Mouse (Mus musculus): ENCODE data around the gene Rap1gap. TPM values are rescaled to one million over a fixed set of nuclear protein-coding genes. Genes with fewer than 3 reads are reported as not detected.

The Rap1gap gene
- polyA plus RNA-seq, 1 experiment from 2014 or later: 119 TPM

- Histone ChIP-seq H3K9me3 (ENCODE audit: control insufficient read depth, low read length) (no peaks in the 10 kb centered on the region), H3K27me3 (replicated peaks; ENCODE audit: control insufficient read depth, insufficient read depth, low read length) (no peaks in the 10 kb centered on the region), H3K36me3 (ENCODE audit: control insufficient read depth, insufficient read depth, low read length) (no peaks in the 10 kb centered on the region), H3K4me1 (ENCODE audit: control insufficient read depth, insufficient read depth, low read depth, low read length) (peaks cover 25% of the 10 kb centered on the region), H3K9ac (ENCODE audit: low read depth, low read length) (no peak overlapping the region), H3K27ac (ENCODE audit: low read depth, low read length) (no peak overlapping the region), H3K4me3 (ENCODE audit: low read length) (no peak overlapping the region), H3K4me2 (ENCODE audit: low read length) (no peak overlapping the region)
- WGBS: 31% methylated on average over 2 of the region's 2 CpGs
- no peak for ATAC-seq
Measured at GRCm38 (mm10) chr4:137704561-137704960, 40.0 kb downstream of the Rap1gap start.

- 66% methylated on average over 5 of the region's 5 CpGs for WGBS
- H3K4me1 ChIP-seq (ENCODE audit: control insufficient read depth, insufficient read depth, low read depth, low read length): peaks cover 27% of the 10 kb centered on the region
- H3K36me3 ChIP-seq (ENCODE audit: control insufficient read depth, insufficient read depth, low read length): no peaks in the 10 kb centered on the region
- no peak overlapping the region for H3K27ac ChIP-seq (ENCODE audit: low read depth, low read length)
- ATAC-seq: no peak
- no peaks in the 10 kb centered on the region for H3K27me3 ChIP-seq (replicated peaks; ENCODE audit: control insufficient read depth, insufficient read depth, low read length)
- H3K9me3 ChIP-seq (ENCODE audit: control insufficient read depth, low read length): no peaks in the 10 kb centered on the region
- no peak overlapping the region for H3K9ac ChIP-seq (ENCODE audit: low read depth, low read length)
- H3K4me3 ChIP-seq (ENCODE audit: low read length): no peak overlapping the region
- H3K4me2 ChIP-seq (ENCODE audit: low read length): no peak overlapping the region
Measured at GRCm38 (mm10) chr4:137705379-137705778, 40.9 kb downstream of the Rap1gap start.

- H3K36me3 ChIP-seq (ENCODE audit: control insufficient read depth, insufficient read depth, low read length): 0 out of 2 replicates have a peak, but pooled peaks cover 2% of the 10 kb centered on the region
- no peak overlapping the region; the same call in 1 of the 2 replicates for H3K9ac ChIP-seq (ENCODE audit: low read depth, low read length)
- ATAC-seq: no peak
- no peak overlapping the region; the same call in 1 of the 2 replicates for H3K4me2 ChIP-seq (ENCODE audit: low read length)
- no peaks in the 10 kb centered on the region for H3K9me3 ChIP-seq (ENCODE audit: control insufficient read depth, low read length)
- H3K27ac ChIP-seq (ENCODE audit: low read depth, low read length): no peak overlapping the region
- no peaks in the 10 kb centered on the region for H3K27me3 ChIP-seq (replicated peaks; ENCODE audit: control insufficient read depth, insufficient read depth, low read length)
- H3K4me3 ChIP-seq (ENCODE audit: low read length): no peak overlapping the region
- H3K4me1 ChIP-seq (ENCODE audit: control insufficient read depth, insufficient read depth, low read depth, low read length): peaks cover 27% of the 10 kb centered on the region
- WGBS: 68% methylated on average over 7 of the region's 7 CpGs
Measured at GRCm38 (mm10) chr4:137706510-137706909, 42.0 kb downstream of the Rap1gap start.

DNA sequence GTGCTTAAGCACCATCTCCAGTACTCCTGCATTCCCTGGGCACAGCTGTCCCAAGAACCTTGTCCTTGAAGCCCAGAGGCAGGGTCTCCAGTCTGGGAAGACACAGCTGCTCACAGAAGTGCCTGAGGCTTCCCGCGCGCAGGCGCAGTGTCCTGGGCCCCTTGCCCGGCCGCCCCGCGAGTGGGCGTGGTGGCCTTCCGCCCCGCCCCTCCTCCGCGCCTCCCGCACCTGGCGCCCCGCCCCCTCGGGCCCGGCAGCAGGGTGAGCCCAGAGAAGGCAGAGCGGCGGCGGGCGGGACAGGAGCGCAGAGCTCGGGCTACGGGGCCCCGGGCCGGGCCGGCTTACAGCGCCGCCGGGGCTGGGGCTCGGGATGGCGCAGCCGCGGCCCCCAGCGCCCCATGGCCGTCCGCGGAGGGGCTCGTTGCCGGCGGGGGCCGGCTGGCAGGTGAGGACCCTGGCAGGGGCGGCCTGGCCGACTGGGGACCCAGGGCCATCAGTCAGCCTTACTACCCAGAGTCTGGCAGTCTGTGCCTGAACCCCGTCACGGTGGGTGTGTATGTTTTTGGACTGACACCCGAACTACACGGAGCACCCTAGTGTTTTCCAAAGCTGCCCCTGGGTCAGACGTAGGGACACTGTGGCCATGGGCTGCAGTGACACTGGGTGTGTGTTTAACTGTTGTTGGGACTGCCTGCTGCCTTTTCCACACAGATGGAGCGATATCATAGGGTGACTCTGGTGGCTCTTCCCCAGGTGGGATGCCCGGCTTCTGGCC lies 42.9 kb downstream of the Rap1gap start:
- no peaks in the 10 kb centered on the region for H3K27me3 ChIP-seq (replicated peaks; ENCODE audit: control insufficient read depth, insufficient read depth, low read length)
- 4% methylated on average over 27 of the region's 52 CpGs for WGBS
- H3K9me3 ChIP-seq (ENCODE audit: control insufficient read depth, low read length): no peaks in the 10 kb centered on the region
- H3K4me3 ChIP-seq (ENCODE audit: low read length): peak overlapping the region; percentile 58
- H3K36me3 ChIP-seq (ENCODE audit: control insufficient read depth, insufficient read depth, low read length): 0 out of 2 replicates have a peak, but pooled peaks cover 2% of the 10 kb centered on the region
- H3K9ac ChIP-seq (ENCODE audit: low read depth, low read length): peak overlapping the region; percentile 75
- H3K27ac ChIP-seq (ENCODE audit: low read depth, low read length): no peak overlapping the region
- H3K4me2 ChIP-seq (ENCODE audit: low read length): peak overlapping the region; percentile 86
- peak; percentile 67 for ATAC-seq
- peaks cover 27% of the 10 kb centered on the region for H3K4me1 ChIP-seq (ENCODE audit: control insufficient read depth, insufficient read depth, low read depth, low read length)

GRCm38 (mm10) chr4:137712963-137713362 lies 48.4 kb downstream of the Rap1gap start:
- no peaks in the 10 kb centered on the region for H3K27me3 ChIP-seq (replicated peaks; ENCODE audit: control insufficient read depth, insufficient read depth, low read length)
- no peak overlapping the region for H3K9ac ChIP-seq (ENCODE audit: low read depth, low read length)
- H3K4me2 ChIP-seq (ENCODE audit: low read length): no peak overlapping the region
- no peaks in the 10 kb centered on the region for H3K9me3 ChIP-seq (ENCODE audit: control insufficient read depth, low read length)
- H3K27ac ChIP-seq (ENCODE audit: low read depth, low read length): no peak overlapping the region
- no peak for ATAC-seq
- H3K4me1 ChIP-seq (ENCODE audit: control insufficient read depth, insufficient read depth, low read depth, low read length): peaks cover 13% of the 10 kb centered on the region
- H3K4me3 ChIP-seq (ENCODE audit: low read length): no peak overlapping the region
- peaks cover 4% of the 10 kb centered on the region; the same call in 1 of the 2 replicates for H3K36me3 ChIP-seq (ENCODE audit: control insufficient read depth, insufficient read depth, low read length)
- 94% methylated on average over 13 of the region's 13 CpGs for WGBS

- no peak for ATAC-seq
- 44% methylated on average over 8 of the region's 8 CpGs for WGBS
Measured at GRCm38 (mm10) chr4:137714020-137714624, 49.6 kb downstream of the Rap1gap start.

GRCm38 (mm10) chr4:137717005-137717404 lies 52.5 kb downstream of the Rap1gap start:
- no peak for ATAC-seq

More at GRCm38 (mm10) chr4:137714020-137714624, 49.6 kb downstream of the Rap1gap start:
- H3K4me3 ChIP-seq (ENCODE audit: low read length): no peak overlapping the region
- H3K9me3 ChIP-seq (ENCODE audit: control insufficient read depth, low read length): no peaks in the 10 kb centered on the region
- H3K4me2 ChIP-seq (ENCODE audit: low read length): no peak overlapping the region
- no peak overlapping the region for H3K9ac ChIP-seq (ENCODE audit: low read depth, low read length)
- peaks cover 10% of the 10 kb centered on the region for H3K4me1 ChIP-seq (ENCODE audit: control insufficient read depth, insufficient read depth, low read depth, low read length)
- H3K27ac ChIP-seq (ENCODE audit: low read depth, low read length): no peak overlapping the region
- H3K27me3 ChIP-seq (replicated peaks; ENCODE audit: control insufficient read depth, insufficient read depth, low read length): no peaks in the 10 kb centered on the region
- H3K36me3 ChIP-seq (ENCODE audit: control insufficient read depth, insufficient read depth, low read length): peaks cover 5% of the 10 kb centered on the region; the same call in 1 of the 2 replicates

DNA sequence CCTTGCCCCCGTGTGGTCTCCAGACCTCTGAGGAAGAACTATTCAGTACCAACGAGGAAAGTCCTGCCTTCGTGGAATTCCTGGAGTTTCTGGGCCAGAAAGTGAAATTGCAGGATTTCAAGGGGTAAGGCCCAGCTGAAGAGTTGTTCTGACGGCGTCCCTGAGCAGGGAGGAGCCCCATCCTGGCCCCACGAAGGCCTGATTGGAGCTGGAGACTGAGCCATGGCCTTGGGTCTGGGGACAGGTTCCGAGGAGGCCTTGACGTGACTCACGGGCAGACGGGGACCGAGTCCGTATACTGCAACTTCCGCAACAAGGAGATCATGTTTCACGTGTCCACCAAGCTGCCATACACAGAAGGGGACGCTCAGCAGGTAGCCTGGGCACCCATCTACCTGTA lies 53.1 kb downstream of the Rap1gap start:
- peaks cover 9% of the 10 kb centered on the region for H3K4me1 ChIP-seq (ENCODE audit: control insufficient read depth, insufficient read depth, low read depth, low read length)
- no peaks in the 10 kb centered on the region for H3K27me3 ChIP-seq (replicated peaks; ENCODE audit: control insufficient read depth, insufficient read depth, low read length)
- no peak for ATAC-seq
- 81% methylated on average over 15 of the region's 15 CpGs for WGBS
- H3K36me3 ChIP-seq (ENCODE audit: control insufficient read depth, insufficient read depth, low read length): peaks cover 8% of the 10 kb centered on the region; the same call in 1 of the 2 replicates
- no peak overlapping the region for H3K4me3 ChIP-seq (ENCODE audit: low read length)
- no peak overlapping the region for H3K9ac ChIP-seq (ENCODE audit: low read depth, low read length)
- no peak overlapping the region for H3K4me2 ChIP-seq (ENCODE audit: low read length)
- no peaks in the 10 kb centered on the region for H3K9me3 ChIP-seq (ENCODE audit: control insufficient read depth, low read length)
- no peak overlapping the region for H3K27ac ChIP-seq (ENCODE audit: low read depth, low read length)

More at GRCm38 (mm10) chr4:137717005-137717404, 52.5 kb downstream of the Rap1gap start:
- H3K27me3 ChIP-seq (replicated peaks; ENCODE audit: control insufficient read depth, insufficient read depth, low read length): no peaks in the 10 kb centered on the region
- no peak overlapping the region for H3K4me3 ChIP-seq (ENCODE audit: low read length)
- no peaks in the 10 kb centered on the region for H3K9me3 ChIP-seq (ENCODE audit: control insufficient read depth, low read length)
- H3K9ac ChIP-seq (ENCODE audit: low read depth, low read length): no peak overlapping the region
- H3K4me1 ChIP-seq (ENCODE audit: control insufficient read depth, insufficient read depth, low read depth, low read length): peaks cover 9% of the 10 kb centered on the region
- peaks cover 8% of the 10 kb centered on the region; the same call in 1 of the 2 replicates for H3K36me3 ChIP-seq (ENCODE audit: control insufficient read depth, insufficient read depth, low read length)
- no peak overlapping the region for H3K4me2 ChIP-seq (ENCODE audit: low read length)
- WGBS: 56% methylated on average over 7 of the region's 7 CpGs
- no peak overlapping the region for H3K27ac ChIP-seq (ENCODE audit: low read depth, low read length)

GRCm38 (mm10) chr4:137719378-137720077 lies 55.0 kb downstream of the Rap1gap start:
- ATAC-seq: no peak
- Histone ChIP-seq H3K9me3 (ENCODE audit: control insufficient read depth, low read length) (no peaks in the 10 kb centered on the region), H3K4me3 (ENCODE audit: low read length) (no peak overlapping the region), H3K36me3 (ENCODE audit: control insufficient read depth, insufficient read depth, low read length) (peaks cover 8% of the 10 kb centered on the region; the same call in 1 of the 2 replicates), H3K4me2 (ENCODE audit: low read length) (no peak overlapping the region), H3K9ac (ENCODE audit: low read depth, low read length) (peak overlapping the region; percentile 54), H3K27me3 (replicated peaks; ENCODE audit: control insufficient read depth, insufficient read depth, low read length) (peaks cover 4% of the 10 kb centered on the region), H3K4me1 (ENCODE audit: control insufficient read depth, insufficient read depth, low read depth, low read length) (peaks cover 9% of the 10 kb centered on the region), H3K27ac (ENCODE audit: low read depth, low read length) (peak overlapping the region; percentile 44; the same call in 1 of the 2 replicates)
- WGBS: 23% methylated on average over 15 of the region's 15 CpGs
